Mouse (Mus musculus) cerebellum, adult 2 months (tissue): Measurements from ENCODE around the gene Ints3.

Source experiments
- CTCF ChIP-seq: fragments of 200-500 bp; IDR thresholded peaks from 2 replicates; pipeline ENCODE4 v1.5.1; 2011; ENCODE audit warnings: low read depth, mild to moderate bottlenecking, control low read depth, low read length, moderate library complexity, borderline replicate concordance; ENCODE audit not compliant: insufficient read depth
- POLR2A ChIP-seq: fragments of 200-500 bp; IDR thresholded peaks from 2 replicates; pipeline ENCODE4 v1.6.1; 2011; ENCODE audit warnings: low read length, control low read depth, borderline replicate concordance; ENCODE audit not compliant: insufficient read depth

- TF ChIP-seq CTCF: no peak
- TF ChIP-seq POLR2A: no peak
These were observed 74.2 kb downstream of the Ints3 start for GRCm38 (mm10) chr3:90359230-90359629.
